Mouse (Mus musculus) MEL (cell line): ENCODE measurements around the gene Fam114a2. TPM values are rescaled to one million over a fixed set of nuclear protein-coding genes. Genes with fewer than 3 reads are reported as not detected.

ENCODE experiments used
- DNase-seq: peaks from one replicate; pipeline ENCODE4 v3.0.0; 2011; ENCODE audit warnings: low read depth, low spot score
- H3K27ac ChIP-seq: 2 replicates; pipeline ENCODE4 v1.5.1; 2012; ENCODE audit warnings: low read depth, mild to moderate bottlenecking, control low read depth, low read length, moderate library complexity; ENCODE audit not compliant: control insufficient read depth
- H3K27me3 ChIP-seq, 2 experiments: fragments of 150-350 bp in 1 of 2; sonication (generic) in 1 of 2; 2 replicates each; pipeline ENCODE4 v1.6.1; 2012; ENCODE audit warnings: low read length in 2 of 2, mild to moderate bottlenecking in 2 of 2, improper control_type of control experiment in 1 of 2, moderate library complexity in 1 of 2; ENCODE audit not compliant: insufficient read depth in 2 of 2, control insufficient read depth in 1 of 2
- H3K36me3 ChIP-seq, 2 experiments: 2 replicates each; pipeline ENCODE4 v1.6.1; 2012 to 2014; ENCODE audit warnings: low read length in 2 of 2, improper control_type of control experiment in 1 of 2, inconsistent platforms in 1 of 2, mild to moderate bottlenecking in 1 of 2; ENCODE audit not compliant: insufficient read depth in 2 of 2, control insufficient read depth in 1 of 2
- H3K4me1 ChIP-seq, 2 experiments: fragments of 150-350 bp in 1 of 2; sonication (generic) in 1 of 2; 2 replicates each; pipeline ENCODE4 v1.6.1; 2012; ENCODE audit warnings: low read length in 2 of 2, improper control_type of control experiment in 1 of 2, mild to moderate bottlenecking in 1 of 2; ENCODE audit not compliant: insufficient read depth in 2 of 2, control insufficient read depth in 1 of 2
- H3K4me3 ChIP-seq, 2 experiments: fragments of 150-350 bp in 1 of 2; sonication (generic) in 1 of 2; 2 replicates each; pipeline ENCODE4 v1.5.1; 2012; ENCODE audit warnings: low read depth in 2 of 2, low read length in 2 of 2, mild to moderate bottlenecking in 2 of 2, moderate library complexity in 2 of 2, control low read depth in 1 of 2, improper control_type of control experiment in 1 of 2; ENCODE audit not compliant: control insufficient read depth in 1 of 2, insufficient read depth in 1 of 2
- H3K79me2 ChIP-seq: 2 replicates; pipeline ENCODE4 v1.6.1; 2012; ENCODE audit warnings: mild to moderate bottlenecking, low read length, moderate library complexity; ENCODE audit not compliant: control insufficient read depth, poor library complexity, insufficient read depth
- H3K9ac ChIP-seq: 2 replicates; pipeline ENCODE4 v1.6.1; 2012; ENCODE audit warnings: low read depth, mild to moderate bottlenecking, control low read depth, low read length, moderate library complexity; ENCODE audit not compliant: control insufficient read depth, poor library complexity, severe bottlenecking
- H3K9me3 ChIP-seq: fragments of 150-350 bp; sonication (generic); replicated peaks from 2 replicates; pipeline ENCODE4 v1.6.1; 2012; ENCODE audit warnings: mild to moderate bottlenecking, low read length, improper control_type of control experiment, moderate library complexity; ENCODE audit not compliant: insufficient read depth
- BHLHE40 ChIP-seq: IDR thresholded peaks from 2 replicates; pipeline ENCODE4 v1.6.1; 2012; ENCODE audit warnings: low read depth, mild to moderate bottlenecking, inconsistent platforms, low read length, improper control_type of control experiment, borderline replicate concordance
- CHD1 ChIP-seq: IDR thresholded peaks from 2 replicates; pipeline ENCODE4 v1.6.1; 2012; ENCODE audit warnings: low read depth, mild to moderate bottlenecking, inconsistent platforms, low read length, improper control_type of control experiment
- CTCF ChIP-seq, 3 experiments: IDR thresholded peaks in 2 of 3; conservative IDR thresholded peaks in 1 of 3; 2 replicates each; pipeline ENCODE4 v1.5.1; 2011 to 2012; ENCODE audit warnings: low read length in 3 of 3, low read depth in 2 of 3, mild to moderate bottlenecking in 2 of 3, improper control_type of control experiment in 1 of 3, inconsistent platforms in 1 of 3, mixed read lengths in 1 of 3, moderate library complexity in 1 of 3; ENCODE audit not compliant: control insufficient read depth in 1 of 3, insufficient read depth in 1 of 3, poor library complexity in 1 of 3, severe bottlenecking in 1 of 3
- E2F4 ChIP-seq: IDR thresholded peaks from 2 replicates; pipeline ENCODE4 v1.6.1; 2011; ENCODE audit warnings: low read depth, low read length, improper control_type of control experiment, borderline replicate concordance
- ELF1 ChIP-seq: IDR thresholded peaks from 2 replicates; pipeline ENCODE4 v1.6.1; 2014; ENCODE audit warnings: low read depth, mild to moderate bottlenecking, inconsistent platforms, low read length, improper control_type of control experiment, moderate library complexity
- EP300 ChIP-seq, 2 experiments: IDR thresholded peaks; 2 replicates each; pipeline ENCODE4 v1.6.1; 2011; ENCODE audit warnings: improper control_type of control experiment in 2 of 2, low read length in 2 of 2, low read depth in 1 of 2, mild to moderate bottlenecking in 1 of 2
- ETS1 ChIP-seq: IDR thresholded peaks from 2 replicates; pipeline ENCODE4 v1.6.1; 2012; ENCODE audit warnings: low read depth, mild to moderate bottlenecking, inconsistent platforms, low read length, improper control_type of control experiment, moderate library complexity
- GABPA ChIP-seq: IDR thresholded peaks from 2 replicates; pipeline ENCODE4 v1.6.1; 2012; ENCODE audit warnings: low read depth, mild to moderate bottlenecking, inconsistent platforms, low read length, improper control_type of control experiment, moderate library complexity
- GATA1 ChIP-seq: IDR thresholded peaks from 2 replicates; pipeline ENCODE4 v1.6.1; 2011; ENCODE audit warnings: low read depth, low read length, improper control_type of control experiment
- HCFC1 ChIP-seq: IDR thresholded peaks from 2 replicates; pipeline ENCODE4 v1.6.1; 2012; ENCODE audit warnings: low read depth, mild to moderate bottlenecking, inconsistent platforms, low read length, improper control_type of control experiment, moderate library complexity
- JUND ChIP-seq: IDR thresholded peaks from 2 replicates; pipeline ENCODE4 v1.6.1; 2011; ENCODE audit warnings: low read depth, mild to moderate bottlenecking, improper control_type of control experiment, low read length
- KAT2A ChIP-seq: conservative IDR thresholded peaks from 2 replicates; pipeline ENCODE4 v1.6.1; 2012; ENCODE audit warnings: low read depth, low read length, improper control_type of control experiment, inconsistent platforms
- MAFK ChIP-seq: IDR thresholded peaks from 2 replicates; pipeline ENCODE4 v1.6.1; 2011; ENCODE audit warnings: low read depth, mild to moderate bottlenecking, low read length, improper control_type of control experiment, borderline replicate concordance
- MAX ChIP-seq: IDR thresholded peaks from 2 replicates; pipeline ENCODE4 v1.6.1; 2011; ENCODE audit warnings: low read length, improper control_type of control experiment
- MEF2A ChIP-seq: IDR thresholded peaks from 2 replicates; pipeline ENCODE4 v1.6.1; 2014; ENCODE audit warnings: low read depth, mild to moderate bottlenecking, inconsistent platforms, low read length, improper control_type of control experiment; ENCODE audit not compliant: poor library complexity, insufficient replicate concordance, severe bottlenecking; ENCODE audit errors: extremely low read depth
- MXI1 ChIP-seq: IDR thresholded peaks from 2 replicates; pipeline ENCODE4 v1.6.1; 2011; ENCODE audit warnings: mild to moderate bottlenecking, low read depth, low read length, improper control_type of control experiment
- MYB ChIP-seq: IDR thresholded peaks from 2 replicates; pipeline ENCODE4 v1.6.1; 2011; ENCODE audit warnings: mild to moderate bottlenecking, low read depth, low read length, improper control_type of control experiment
- MYC ChIP-seq: IDR thresholded peaks from 2 replicates; pipeline ENCODE4 v1.6.1; 2011; ENCODE audit warnings: low read depth, mild to moderate bottlenecking, low read length, improper control_type of control experiment, moderate library complexity
- NRF1 ChIP-seq: IDR thresholded peaks from 2 replicates; pipeline ENCODE4 v1.6.1; 2014; ENCODE audit warnings: low read depth, mild to moderate bottlenecking, inconsistent platforms, low read length, improper control_type of control experiment, moderate library complexity; ENCODE audit not compliant: poor library complexity, insufficient read depth, severe bottlenecking
- POLR2AphosphoS2 ChIP-seq: IDR thresholded peaks from 2 replicates; pipeline ENCODE4 v1.6.1; 2011; ENCODE audit warnings: low read length, improper control_type of control experiment
- POLR2AphosphoS5 ChIP-seq: IDR thresholded peaks from 2 replicates; pipeline ENCODE4 v1.6.1; 2012; ENCODE audit warnings: low read depth, borderline replicate concordance, mild to moderate bottlenecking, inconsistent platforms, low read length, moderate library complexity, mixed read lengths
- RCOR1 ChIP-seq: IDR thresholded peaks from 2 replicates; pipeline ENCODE4 v1.6.1; 2012; ENCODE audit warnings: low read depth, mild to moderate bottlenecking, inconsistent platforms, low read length, improper control_type of control experiment
- SMC3 ChIP-seq: IDR thresholded peaks from 2 replicates; pipeline ENCODE4 v1.6.1; 2011; ENCODE audit warnings: low read depth, low read length, improper control_type of control experiment
- TAL1 ChIP-seq: IDR thresholded peaks from 2 replicates; pipeline ENCODE4 v1.6.1; 2012; ENCODE audit warnings: mild to moderate bottlenecking, inconsistent platforms, low read length, moderate library complexity, mixed read lengths
- TBP ChIP-seq: IDR thresholded peaks from 2 replicates; pipeline ENCODE4 v1.8.0; 2011; ENCODE audit warnings: low read depth, low read length, improper control_type of control experiment
- TCF12 ChIP-seq: IDR thresholded peaks from 2 replicates; pipeline ENCODE4 v1.6.1; 2014; ENCODE audit warnings: low read depth, mild to moderate bottlenecking, inconsistent platforms, low read length, improper control_type of control experiment, moderate library complexity
- UBTF ChIP-seq: IDR thresholded peaks from 2 replicates; pipeline ENCODE4 v1.6.1; 2012; ENCODE audit warnings: low read depth, mild to moderate bottlenecking, inconsistent platforms, low read length, improper control_type of control experiment, moderate library complexity, borderline replicate concordance; ENCODE audit not compliant: insufficient read depth
- USF1 ChIP-seq: IDR thresholded peaks from 2 replicates; pipeline ENCODE4 v1.6.1; 2014; ENCODE audit warnings: low read depth, mild to moderate bottlenecking, inconsistent platforms, low read length, improper control_type of control experiment, moderate library complexity
- USF2 ChIP-seq, 2 experiments: IDR thresholded peaks; 2 replicates each; pipeline ENCODE4 v1.6.1; 2011 to 2012; ENCODE audit warnings: improper control_type of control experiment in 2 of 2, low read length in 2 of 2, borderline replicate concordance in 1 of 2, inconsistent platforms in 1 of 2, low read depth in 1 of 2, mild to moderate bottlenecking in 1 of 2; ENCODE audit not compliant: insufficient read depth in 1 of 2
- ZC3H11A ChIP-seq: IDR thresholded peaks from 2 replicates; pipeline ENCODE4 v1.6.1; 2012; ENCODE audit warnings: low read depth, mild to moderate bottlenecking, inconsistent platforms, low read length, improper control_type of control experiment
- ZKSCAN1 ChIP-seq: IDR thresholded peaks from 2 replicates; pipeline ENCODE4 v1.6.1; 2012; ENCODE audit warnings: low read depth, mild to moderate bottlenecking, inconsistent platforms, low read length, improper control_type of control experiment, moderate library complexity
- ZNF384 ChIP-seq: IDR thresholded peaks from 2 replicates; pipeline ENCODE4 v1.6.1; 2012; ENCODE audit warnings: low read depth, mild to moderate bottlenecking, inconsistent platforms, low read length, improper control_type of control experiment
- polyA plus RNA-seq, 2 experiments: library from polyadenylated mRNA; stranded (reverse) in 1 of 2; unstranded in 1 of 2; fragments of >175 nt in 1 of 2; fragments of >200 nt in 1 of 2; gene quantifications; 2 replicates each; pipeline versions ENCODE4 v1.2.1 to v1.2.4; 2012; ENCODE audit warnings: low replicate concordance in 2 of 2, low read depth in 1 of 2; ENCODE audit not compliant: insufficient read length in 2 of 2, insufficient read depth in 1 of 2, missing spikeins in 1 of 2
- total RNA-seq: library from RNA; depleted of rRNA; stranded (reverse); fragments of 300-350 nt; gene quantifications from 2 replicates; pipeline ENCODE4 v1.2.3, GENCODE M21; 2012

Gene Fam114a2
- total and polyA plus RNA-seq, 3 experiments, result 39.5 to 42.3 TPM; not detected in 1

DNA sequence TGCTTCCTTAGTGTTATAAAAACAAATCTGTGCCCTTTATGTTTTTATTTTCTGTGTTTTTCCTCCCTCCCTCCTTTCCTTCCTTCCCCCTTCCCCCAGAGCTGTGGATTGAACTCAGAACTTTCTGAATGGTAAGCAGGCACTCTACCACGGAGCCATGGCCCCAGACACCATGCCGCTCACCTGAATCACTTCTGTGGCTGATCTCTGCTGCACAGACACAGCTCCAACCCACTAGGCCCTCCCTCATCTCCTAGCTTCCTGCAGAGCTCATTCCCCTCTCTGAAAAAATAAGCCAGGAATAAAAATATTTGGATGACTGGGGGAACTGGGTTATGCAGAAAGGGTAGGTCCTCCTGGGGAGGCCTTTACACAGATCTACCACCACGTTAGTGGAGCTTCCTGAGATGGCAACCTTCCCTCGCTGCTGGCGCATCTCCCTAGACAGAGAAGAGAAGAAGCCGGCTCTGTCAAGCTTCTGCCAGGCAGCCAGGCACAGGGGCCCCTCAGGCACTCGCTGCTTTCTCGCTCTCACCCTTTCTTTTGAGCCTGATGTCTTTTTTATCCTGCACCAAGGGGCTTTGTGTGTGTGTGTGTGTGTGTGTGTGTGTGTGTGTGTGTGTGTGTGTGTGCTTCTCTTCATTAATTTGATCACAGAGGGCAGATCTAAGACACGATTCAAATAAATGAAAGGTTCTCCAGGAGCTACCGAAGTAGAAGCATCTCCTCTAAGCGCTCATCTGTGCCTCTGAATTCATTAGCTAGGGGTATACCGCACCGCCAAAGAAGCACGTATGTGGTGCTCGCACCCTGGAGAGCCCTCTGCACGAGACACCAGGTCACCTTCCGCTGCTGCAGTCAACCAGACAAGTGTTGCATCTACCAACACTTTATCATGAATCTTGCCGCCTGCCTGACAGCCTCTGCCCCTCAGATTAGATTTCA lies 47.9 kb upstream of the Fam114a2 start:
- H3K4me1 ChIP-seq, result 0 out of 4 replicates have a peak, but pooled peaks cover 2 to 7% of the 10 kb centered on the region in 2 experiments
- H3K27ac ChIP-seq, result no peak overlapping the region
- no peaks in the 10 kb centered on the region for H3K79me2 ChIP-seq
- TF ChIP-seq USF1, result no peak
- TF ChIP-seq NRF1, result no peak
- peak; percentile 61 for TF ChIP-seq BHLHE40
- TF ChIP-seq HCFC1, result no peak
- TF ChIP-seq UBTF, result no peak
- no peak for TF ChIP-seq SMC3
- TF ChIP-seq RCOR1, result peak; percentile 12; the same call in 1 of the 2 replicates
- TF ChIP-seq ETS1, result no peak
- TF ChIP-seq E2F4, result no peak
- TF ChIP-seq USF2 (IDR thresholded peaks at IDR 0.05; ENCODE audit: borderline replicate concordance in 1 of 2, insufficient read depth in 1 of 2, low read depth in 1 of 2, low read length in 2 of 2), result no peak
- TF ChIP-seq GABPA, result no peak
- no peak for TF ChIP-seq POLR2AphosphoS5
- TF ChIP-seq KAT2A, result no peak
- TF ChIP-seq POLR2AphosphoS2, result no peak
- TF ChIP-seq ZNF384, result no peak
- TF ChIP-seq MYB, result no peak
- peak; percentile 44 for TF ChIP-seq GATA1
- TF ChIP-seq MXI1, result no peak
- TF ChIP-seq ZC3H11A, result no peak
- TF ChIP-seq CTCF (IDR thresholded peaks at IDR 0.05 in 2 of 3, conservative IDR thresholded peaks at IDR 0.05 in 1 of 3; ENCODE audit: control insufficient read depth in 1 of 3, insufficient read depth in 1 of 3, low read depth in 2 of 3, low read length in 3 of 3, poor library complexity in 1 of 3, severe bottlenecking in 1 of 3), result no peak
- peak; percentile 32; the same call in 1 of the 2 replicates for TF ChIP-seq TCF12
- peak in 1 of 2 experiments; percentile 41; a peak in 2 of 4 replicates for TF ChIP-seq EP300 (IDR thresholded peaks at IDR 0.05; ENCODE audit: low read depth in 1 of 2, low read length in 2 of 2)
- no peak for TF ChIP-seq MEF2A
- TF ChIP-seq ZKSCAN1, result no peak
- no peak for TF ChIP-seq TAL1
- no peak for TF ChIP-seq MAX
- no peak for TF ChIP-seq ELF1
- TF ChIP-seq TBP, result no peak
- no peak for TF ChIP-seq JUND
- no peak for TF ChIP-seq MYC
- TF ChIP-seq MAFK, result no peak
- no peak for TF ChIP-seq CHD1
- H3K4me3 ChIP-seq, result no peak overlapping the region
- DNase-seq, result no peak
- H3K27me3 ChIP-seq, result 0 out of 4 replicates have a peak, but pooled peaks cover 0 to 2% of the 10 kb centered on the region in 2 experiments
- H3K9ac ChIP-seq, result no peak overlapping the region
- peaks cover 0 to 7% of the 10 kb centered on the region in 2 experiments; a peak in 2 of 4 replicates for H3K36me3 ChIP-seq
- H3K9me3 ChIP-seq, result no peaks in the 10 kb centered on the region
